Mouse (Mus musculus) lung, postnatal 4 days (tissue): Measurements from ENCODE around the gene Brca2.
A peak's percentile ranks its signal among the peaks of the same experiment; 100 is the strongest.

Source experiments
- DNase-seq, 2 experiments: peaks; one replicate each; pipeline ENCODE4 v3.0.0; 2021

Gene Brca2

GRCm38 (mm10) chr5:150599301-150600294 is 77.2 kb downstream of the Brca2 start:
- no peak for DNase-seq

GRCm38 (mm10) chr5:150600554-150601440 is 78.4 kb downstream of the Brca2 start:
- peak in 1 of 2 experiments; percentile 32 for DNase-seq

GRCm38 (mm10) chr5:150601441-150602230 is 79.2 kb downstream of the Brca2 start:
- no peak for DNase-seq

GRCm38 (mm10) chr5:150606131-150606530 is 83.7 kb downstream of the Brca2 start:
- no peak for DNase-seq

GRCm38 (mm10) chr5:150607631-150608030 is 85.2 kb downstream of the Brca2 start:
- no peak for DNase-seq

- no peak for DNase-seq
These were observed 88.7 kb downstream of the Brca2 start for GRCm38 (mm10) chr5:150611136-150611535.

GRCm38 (mm10) chr5:150611697-150612096 is 89.3 kb downstream of the Brca2 start:
- peak; percentile 30 to 45 for DNase-seq

GRCm38 (mm10) chr5:150614054-150614453 is 91.6 kb downstream of the Brca2 start:
- DNase-seq = no peak

- DNase-seq = no peak
These were observed 93.8 kb downstream of the Brca2 start for GRCm38 (mm10) chr5:150616216-150616615.

- DNase-seq = no peak
These were observed 94.3 kb downstream of the Brca2 start for GRCm38 (mm10) chr5:150616731-150617130.

GRCm38 (mm10) chr5:150618599-150619355 is 96.3 kb downstream of the Brca2 start:
- DNase-seq = no peak
